Mouse (Mus musculus) heart, postnatal 0 days (tissue): Measurements from ENCODE around the gene Fank1. TPM values are rescaled to one million over a fixed set of nuclear protein-coding genes. Genes with fewer than 3 reads are reported as not detected.

Experiments
- ATAC-seq: fragments of 200-750 bp; cut with Nextera tagmentation; 2 replicates; pipeline ENCODE4 v1.8.0; 2017; ENCODE audit warnings: low read depth, moderate number of reproducible peaks, moderate library complexity; ENCODE audit not compliant: insufficient read depth
- DNase-seq: peaks from one replicate; pipeline ENCODE4 v3.0.0-alpha.2; 2016; ENCODE audit warnings: low spot score
- H3K27ac ChIP-seq: fragments of 300-500 bp; sonication (generic); 2 replicates; pipeline ENCODE4 v1.5.1; 2014; ENCODE audit warnings: low read depth, mild to moderate bottlenecking
- H3K27me3 ChIP-seq: fragments of 300-500 bp; sonication (generic); 2 replicates; pipeline ENCODE4 v1.6.1; 2014; ENCODE audit warnings: low read length, mixed read lengths; ENCODE audit not compliant: control insufficient read depth, insufficient read depth
- H3K36me3 ChIP-seq: fragments of 300-500 bp; sonication (generic); replicated peaks from 2 replicates; pipeline ENCODE4 v1.6.1; 2014; ENCODE audit warnings: low read length, mixed read lengths; ENCODE audit not compliant: control insufficient read depth, insufficient read depth
- H3K4me1 ChIP-seq: fragments of 300-500 bp; sonication (generic); 2 replicates; pipeline ENCODE4 v1.6.1; 2014; ENCODE audit warnings: antibody characterized with exemption; ENCODE audit not compliant: control insufficient read depth, insufficient read depth
- H3K4me2 ChIP-seq: fragments of 300-500 bp; sonication (generic); 2 replicates; pipeline ENCODE4 v1.6.1; 2014; ENCODE audit warnings: low read depth, mild to moderate bottlenecking, low read length, moderate library complexity
- H3K4me3 ChIP-seq: fragments of 300-500 bp; sonication (generic); 2 replicates; pipeline ENCODE4 v1.5.1; 2014; ENCODE audit warnings: low read depth, low read length
- H3K9ac ChIP-seq: fragments of 300-500 bp; sonication (generic); replicated peaks from 2 replicates; pipeline ENCODE4 v1.6.1; 2014; ENCODE audit warnings: low read depth, low read length, mixed read lengths
- H3K9me3 ChIP-seq: fragments of 300-500 bp; sonication (generic); replicated peaks from 2 replicates; pipeline ENCODE4 v1.6.1; 2016; ENCODE audit warnings: low read length; ENCODE audit not compliant: control insufficient read depth
- CTCF ChIP-seq: IDR thresholded peaks from 2 replicates; pipeline ENCODE4 v1.5.1; 2016; ENCODE audit warnings: antibody characterized with exemption, control low read depth, low read depth
- EP300 ChIP-seq: IDR thresholded peaks from 2 replicates; pipeline ENCODE4 v1.6.1; 2016; ENCODE audit warnings: antibody characterized with exemption, low read depth
- WGBS: fragments of 180-500 bp; shearing (Covaris S2); extraction: QIAGEN DNeasy Blood & Tissue Kit; methylation state at CpG from one replicate; pipeline ENCODE4 v1.1.7; 2014; 5-methylcytosine and 5-hydroxymethylcytosine counted together
- polyA plus RNA-seq: library from polyadenylated mRNA; unstranded; fragments of >200 nt; fragmentation: Nextera tagmentation; extraction: Ambion mirVana; gene quantifications from 2 replicates; pipeline ENCODE4 v1.2.1, GENCODE M21; 2015
- total RNA-seq: library from RNA; depleted of rRNA; stranded (reverse); fragments of >200 nt; gene quantifications from 2 replicates; pipeline ENCODE4 v1.2.3, GENCODE M21; 2014; ENCODE audit warnings: low replicate concordance; rRNA removed

The Fank1 gene
- total and polyA plus RNA-seq, 2 experiments from 2014 or later, result 0.08 TPM; not detected in 1

DNA sequence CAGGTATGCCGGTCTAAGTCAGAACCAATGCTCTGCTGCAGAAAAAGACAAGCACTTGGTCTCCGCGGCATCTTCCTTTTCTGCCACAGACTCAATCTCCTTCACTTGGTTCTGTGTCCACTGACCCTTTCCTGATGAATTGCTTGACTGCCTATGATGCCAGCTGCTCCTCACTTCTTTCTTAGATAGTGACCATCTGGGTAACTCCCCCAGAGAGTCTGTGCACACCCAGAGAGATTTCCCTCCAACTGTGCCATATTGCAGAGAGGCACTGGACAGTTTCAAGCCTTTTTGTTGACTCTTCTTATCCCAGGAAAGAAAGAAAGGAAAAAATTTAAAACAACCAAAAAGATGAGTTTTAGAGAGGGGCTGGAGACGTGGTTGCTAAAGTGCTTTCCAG is 144.6 kb downstream of the Fank1 start:
- TF ChIP-seq EP300, result no peak
- TF ChIP-seq CTCF, result no peak
- no peak overlapping the region for H3K4me3 ChIP-seq
- H3K27ac ChIP-seq, result no peak overlapping the region
- ATAC-seq (no peak), DNase-seq (no peak)
- 87% methylated on average over 4 of the region's 4 CpGs for WGBS
- no peak overlapping the region for H3K9ac ChIP-seq
- H3K4me1 ChIP-seq, result no peaks in the 10 kb centered on the region
- H3K4me2 ChIP-seq, result no peak overlapping the region
- H3K36me3 ChIP-seq, result no peaks in the 10 kb centered on the region
- no peaks in the 10 kb centered on the region for H3K9me3 ChIP-seq
- 0 out of 2 replicates have a peak, but pooled peaks cover 4% of the 10 kb centered on the region for H3K27me3 ChIP-seq

DNA sequence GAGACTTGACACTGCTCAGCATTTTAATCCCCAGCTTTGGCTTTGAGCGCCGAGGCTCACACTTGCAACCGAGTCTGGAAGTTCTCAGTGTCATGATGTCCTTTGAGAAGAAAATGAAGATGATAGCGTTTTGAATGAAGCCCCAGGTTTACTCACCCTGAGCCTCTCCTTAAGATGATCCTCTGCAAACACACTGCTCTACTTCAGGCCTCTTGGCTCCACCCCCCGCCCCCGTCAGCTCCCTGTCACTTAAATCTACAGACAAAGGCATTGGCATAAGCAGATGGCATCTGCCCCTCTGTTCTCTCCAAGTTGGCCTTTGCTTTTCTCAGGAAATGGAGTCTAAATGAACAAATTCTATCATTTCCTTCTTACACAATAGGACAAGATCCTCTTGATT is 147.3 kb downstream of the Fank1 start:
- H3K9me3 ChIP-seq, result 0 out of 2 replicates have a peak, but pooled peaks cover 3% of the 10 kb centered on the region
- no peak for TF ChIP-seq EP300
- TF ChIP-seq CTCF, result no peak
- no peak overlapping the region for H3K4me2 ChIP-seq
- no peak overlapping the region for H3K9ac ChIP-seq
- no peak overlapping the region for H3K4me3 ChIP-seq
- ATAC-seq (no peak), DNase-seq (no peak)
- H3K36me3 ChIP-seq, result no peaks in the 10 kb centered on the region
- no peak overlapping the region for H3K27ac ChIP-seq
- no peaks in the 10 kb centered on the region for H3K4me1 ChIP-seq
- 40% methylated on average over 6 of the region's 6 CpGs for WGBS
- 0 out of 2 replicates have a peak, but pooled peaks cover 4% of the 10 kb centered on the region for H3K27me3 ChIP-seq

DNA sequence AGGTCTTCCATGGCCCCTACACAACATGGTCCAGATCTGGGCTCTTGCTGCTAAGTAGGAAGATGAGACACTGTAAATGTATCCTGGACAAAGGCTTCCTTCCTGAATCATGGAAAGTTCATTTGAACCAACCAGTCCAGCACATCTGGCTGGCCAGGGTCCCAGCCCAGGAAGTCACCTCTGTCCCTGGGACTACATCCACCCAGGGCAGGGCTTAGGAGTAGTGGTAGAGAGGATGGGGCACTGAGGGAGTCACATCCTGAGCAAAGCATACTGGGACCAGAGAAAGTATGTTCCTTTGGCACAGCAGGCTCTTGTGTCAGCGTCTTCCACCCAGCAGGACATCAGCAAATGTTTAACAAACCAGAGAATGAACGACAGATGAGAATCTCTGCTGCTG is 149.1 kb downstream of the Fank1 start:
- ATAC-seq (no peak), DNase-seq (no peak)
- Histone ChIP-seq H3K4me2 (no peak overlapping the region), H3K27me3 (0 out of 2 replicates have a peak, but pooled peaks cover 4% of the 10 kb centered on the region), H3K4me1 (no peaks in the 10 kb centered on the region), H3K36me3 (no peaks in the 10 kb centered on the region), H3K27ac (no peak overlapping the region), H3K4me3 (no peak overlapping the region), H3K9ac (no peak overlapping the region), H3K9me3 (0 out of 2 replicates have a peak, but pooled peaks cover 3% of the 10 kb centered on the region)
- whole genome bisulfite sequencing, result 69% methylated on average over 2 of the region's 2 CpGs
- no peak for TF ChIP-seq EP300
- TF ChIP-seq CTCF, result no peak

DNA sequence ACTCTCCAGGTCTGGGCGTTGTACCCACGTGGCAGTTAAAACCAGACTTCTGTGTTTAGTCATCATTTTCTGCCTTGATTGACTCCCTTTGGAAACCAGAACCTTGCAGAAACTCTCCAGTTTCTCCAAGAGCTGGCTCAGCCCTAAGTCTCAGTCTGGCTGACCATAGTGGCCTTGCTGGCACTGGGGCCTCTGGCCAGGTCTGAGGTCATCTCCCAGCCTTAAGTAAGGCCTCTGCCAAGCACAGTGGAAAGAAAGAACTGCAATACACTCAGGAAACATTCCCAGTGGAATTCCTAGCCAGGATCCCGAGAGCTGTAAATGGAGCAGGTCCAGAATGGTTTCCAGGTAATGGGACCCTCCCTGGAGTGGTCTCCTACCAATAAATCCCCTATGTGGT is 152.3 kb downstream of the Fank1 start:
- no peak for DNase-seq

More for the DNA sequence above, 152.3 kb downstream of the Fank1 start:
- 0 out of 2 replicates have a peak, but pooled peaks cover 3% of the 10 kb centered on the region for H3K9me3 ChIP-seq
- no peaks in the 10 kb centered on the region for H3K27me3 ChIP-seq
- TF ChIP-seq EP300 (no peak), CTCF (no peak)
- no peak overlapping the region for H3K9ac ChIP-seq
- H3K4me3 ChIP-seq, result no peak overlapping the region
- no peak overlapping the region for H3K4me2 ChIP-seq
- WGBS, result 85% methylated on average over 3 of the region's 3 CpGs
- no peak overlapping the region for H3K27ac ChIP-seq
- ATAC-seq, result no peak
- peaks cover 3% of the 10 kb centered on the region for H3K4me1 ChIP-seq
- no peaks in the 10 kb centered on the region for H3K36me3 ChIP-seq

Other genes starting within 250 kb of the Fank1 start
- gene Tex36, start 174.7 kb upstream of the Fank1 start, total RNA-seq, result not detected in 2 replicates
- not detected in 2 replicates for gene Tex36, start 174.7 kb upstream of the Fank1 start, polyA plus RNA-seq
- 6.3 and 19.4 TPM in 2 replicates for gene Edrf1, start 139.3 kb upstream of the Fank1 start, total RNA-seq
- 7.3 and 8.4 TPM in 2 replicates for gene Edrf1, start 139.3 kb upstream of the Fank1 start, polyA plus RNA-seq
- gene Mmp21, start 96.8 kb upstream of the Fank1 start, total RNA-seq, result not detected in 2 replicates
- gene Mmp21, start 96.8 kb upstream of the Fank1 start, polyA plus RNA-seq, result not detected in 2 replicates
- 24.3 and 46.1 TPM in 2 replicates for gene Bccip, start 67.5 kb upstream of the Fank1 start, total RNA-seq
- gene Bccip, start 67.5 kb upstream of the Fank1 start, polyA plus RNA-seq, result 87.4 and 93.1 TPM in 2 replicates
- gene Uros, start 66.8 kb upstream of the Fank1 start, total RNA-seq, result 15.3 and 30.8 TPM in 2 replicates
- gene Uros, start 66.8 kb upstream of the Fank1 start, polyA plus RNA-seq, result 35.0 and 38.2 TPM in 2 replicates
- gene Dhx32, start 5.9 kb downstream of the Fank1 start, total RNA-seq, result 59.8 and 64.3 TPM in 2 replicates
- gene Dhx32, start 5.9 kb downstream of the Fank1 start, polyA plus RNA-seq, result 33.1 and 37.1 TPM in 2 replicates